Mouse (Mus musculus) erythroid progenitor cell, adult 5-6 weeks (primary cell): ENCODE measurements around the gene Cisd3. TPM values are rescaled to one million over a fixed set of nuclear protein-coding genes. Genes with fewer than 3 reads are reported as not detected.
"Not testable (repeated sequence)": the region's sequence is repeated elsewhere in the genome, so short reads cannot be mapped to it uniquely, and the experiment has no call there.

Experiments used
- ATAC-seq: replicated peaks from 2 replicates; pipeline ENCODE4 v1.8.0; 2016; ENCODE audit warnings: moderate number of reproducible peaks, mild to moderate bottlenecking, moderate TSS enrichment, inconsistent platforms; ENCODE audit not compliant: poor library complexity, low FRiP score, severe bottlenecking
- total RNA-seq, 2 experiments: library from RNA; stranded (forward) in 1 of 2; stranded (reverse) in 1 of 2; fragments of 150-400 nt in 1 of 2; fragments of 186-747, 209-891 nt in 1 of 2; gene quantifications; 2 replicates each; pipeline versions ENCODE4 v1.2.3 to v1.2.4; 2015 to 2017; ENCODE audit warnings: low replicate concordance in 2 of 2

Cisd3 gene
- total RNA-seq (2015; ENCODE audit: low replicate concordance), result 6.3 TPM in 1 of 2 replicates, not detected in the other
- not detected in 2 replicates for total RNA-seq (2017; ENCODE audit: low replicate concordance)

DNA sequence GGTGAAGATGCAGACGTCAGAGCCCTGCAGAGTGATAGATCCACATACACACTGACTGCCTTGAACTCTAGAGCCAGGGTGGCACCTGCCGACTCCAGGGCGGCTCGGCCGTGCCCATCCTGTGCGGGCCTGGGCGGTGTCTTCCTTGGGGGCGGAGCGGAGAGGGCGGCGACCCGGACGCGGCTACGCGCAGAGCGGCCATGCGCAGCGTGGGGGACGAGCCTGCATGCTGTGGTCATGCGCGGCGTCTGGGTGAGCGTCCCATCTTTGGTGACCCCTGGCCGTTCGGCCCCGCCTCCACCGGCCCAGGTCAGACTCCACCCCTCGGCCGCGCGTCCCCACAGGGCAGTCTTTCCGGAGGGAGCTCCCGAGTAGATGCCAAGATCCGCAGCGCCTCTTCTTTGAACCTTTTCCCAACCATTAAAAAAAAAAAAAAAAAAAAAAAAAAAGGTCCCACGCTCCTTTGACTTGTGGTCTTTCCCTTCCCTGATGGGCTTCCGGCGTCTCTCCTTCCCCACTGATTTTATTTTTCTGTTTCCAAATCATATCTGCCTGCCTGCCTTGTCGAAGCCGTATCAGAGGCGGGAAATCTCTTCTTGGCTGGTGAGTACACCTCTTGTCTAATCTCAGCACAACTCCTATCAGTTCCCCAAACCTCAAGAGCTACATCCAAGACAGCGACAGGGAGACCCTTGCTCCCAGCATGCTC, at the start of gene Cisd3:
Gene Cisd3, plus strand, starts transcription at position 214 of the 709 bp plus-strand sequence.
- no peak for ATAC-seq

DNA sequence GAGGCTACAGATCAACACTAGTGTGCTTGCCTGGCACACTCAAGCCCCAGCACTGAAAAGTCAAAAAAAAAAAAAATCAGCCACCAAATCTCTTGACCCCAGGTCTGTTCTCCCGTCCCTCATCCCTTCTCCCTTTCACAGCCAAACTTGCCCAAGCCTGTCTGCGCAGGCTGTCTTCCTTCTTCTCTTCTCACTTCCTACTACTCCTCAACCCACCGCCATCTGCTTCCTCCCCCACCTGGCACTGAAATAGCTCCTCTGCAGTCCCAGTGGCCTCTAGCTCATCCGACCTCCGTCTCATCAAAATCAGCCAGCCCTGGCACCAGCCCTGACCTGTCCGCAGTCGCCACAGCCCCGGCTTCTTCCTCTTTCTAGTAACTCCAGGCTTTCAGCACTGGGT, 44.0 kb upstream of the Cisd3 start:
- no peak for ATAC-seq

DNA sequence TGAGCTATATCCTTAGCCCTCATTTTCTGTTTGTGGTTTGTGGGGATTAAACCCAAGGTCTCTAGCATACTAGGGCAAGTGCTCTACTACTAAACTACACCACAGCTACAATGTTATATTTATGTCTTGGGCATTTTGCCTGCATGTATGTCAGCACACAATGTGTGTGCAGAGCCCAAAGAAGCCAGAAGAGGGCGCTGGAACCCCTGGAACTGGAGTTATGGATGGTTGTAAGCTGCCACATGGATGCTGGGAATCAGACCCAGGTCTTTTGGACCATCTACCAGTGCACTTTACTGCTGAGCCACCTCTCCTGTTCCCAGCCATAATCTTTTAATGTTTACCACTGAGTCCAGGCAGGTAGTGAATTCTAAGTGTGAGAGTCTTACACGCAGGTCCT, 42.9 kb upstream of the Cisd3 start:
- ATAC-seq, result no peak

DNA sequence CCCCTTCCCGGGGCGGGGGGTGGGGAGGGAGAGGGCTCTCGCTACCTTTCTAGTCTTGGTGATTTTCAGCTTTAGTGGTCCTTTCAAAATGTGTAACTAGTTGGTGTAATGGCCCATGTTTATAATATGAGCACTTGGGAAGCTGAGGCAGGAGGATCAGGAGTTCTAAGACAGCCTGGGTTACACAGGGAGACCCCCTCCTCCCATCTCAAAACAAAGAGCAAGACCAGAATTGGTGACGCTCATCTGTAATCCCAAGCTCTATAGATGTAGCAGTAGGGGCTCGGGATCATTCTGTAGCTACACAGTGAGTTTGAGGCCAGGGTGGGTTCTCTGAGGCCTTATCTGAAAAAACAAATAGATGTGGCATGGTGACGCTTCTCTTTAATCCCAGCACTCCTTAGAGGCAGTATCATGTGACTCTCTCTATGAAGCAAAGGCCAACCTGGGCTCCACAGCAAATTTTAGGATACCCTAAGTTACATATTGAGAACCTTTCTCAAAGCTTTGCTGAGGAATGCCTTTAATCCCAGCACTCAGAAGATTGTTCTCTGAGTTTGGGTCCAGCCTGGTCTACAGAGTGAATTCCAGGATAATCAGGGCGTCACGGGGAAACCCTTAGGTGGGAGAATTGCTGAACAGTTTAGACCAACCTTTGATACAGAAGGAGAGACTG, 42.1 kb upstream of the Cisd3 start:
- ATAC-seq, result no peak

DNA sequence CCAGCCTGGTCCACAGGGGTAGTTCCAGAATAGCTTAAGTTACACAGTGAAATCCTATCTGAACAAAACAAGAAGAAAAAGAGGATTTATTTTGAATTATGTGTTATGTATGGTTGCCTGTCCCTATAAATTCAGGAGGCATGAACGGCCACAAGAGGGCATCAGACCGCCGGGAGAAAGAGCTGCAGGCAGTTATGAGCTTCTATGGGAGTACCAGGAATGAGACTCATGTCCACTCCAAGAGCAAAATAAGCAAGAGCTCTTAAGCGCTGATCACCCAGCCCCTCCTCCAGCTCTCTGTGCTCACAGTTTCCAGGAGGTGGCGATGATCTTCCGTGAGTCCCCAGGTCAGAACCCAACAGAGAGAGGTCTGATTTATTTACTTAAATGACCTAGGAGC, 40.8 kb upstream of the Cisd3 start:
- no peak for ATAC-seq

DNA sequence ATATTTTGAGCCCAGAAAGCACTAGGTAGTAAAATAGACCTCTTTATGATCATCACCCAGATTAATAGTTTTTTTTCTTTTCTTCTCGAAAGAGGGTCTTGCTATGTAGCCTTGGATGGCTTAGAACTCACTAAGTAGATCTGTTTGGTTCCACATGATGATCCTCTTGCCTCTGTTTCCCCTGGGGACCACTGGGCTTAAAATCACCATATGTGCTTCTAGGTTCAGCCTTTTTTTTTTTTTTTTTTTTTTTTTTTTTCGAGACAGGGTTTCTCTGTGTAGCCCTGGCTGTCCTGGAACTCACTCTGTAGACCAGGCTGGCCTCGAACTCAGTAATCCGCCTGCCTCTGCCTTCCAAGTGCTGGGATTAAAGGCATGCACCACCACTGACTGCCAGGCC, 37.1 kb upstream of the Cisd3 start:
- not testable (repeated sequence) for ATAC-seq

DNA sequence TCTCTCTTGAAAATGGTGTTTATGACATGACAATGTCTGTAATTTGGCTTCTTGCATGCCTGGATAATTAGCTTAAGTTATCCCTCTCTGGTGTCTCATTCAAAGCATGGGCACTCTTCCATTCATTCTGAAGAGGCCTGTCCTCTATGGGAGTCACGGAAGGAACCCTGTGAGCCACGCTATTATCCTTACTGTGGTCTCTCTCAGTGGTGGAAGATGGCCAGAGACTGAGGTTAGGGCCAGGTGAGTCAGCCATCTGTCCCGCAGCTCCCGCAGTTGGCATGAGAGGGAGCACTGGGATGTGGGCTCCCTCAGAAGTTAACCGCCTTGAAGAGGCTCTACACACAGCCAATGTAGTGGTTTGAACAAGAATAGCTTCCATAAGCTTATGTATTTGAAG, 35.3 kb upstream of the Cisd3 start:
- ATAC-seq, result no peak

GRCm38 (mm10) chr11:97653376-97653775, 32.2 kb upstream of the Cisd3 start:
- ATAC-seq, result not testable (repeated sequence)

DNA sequence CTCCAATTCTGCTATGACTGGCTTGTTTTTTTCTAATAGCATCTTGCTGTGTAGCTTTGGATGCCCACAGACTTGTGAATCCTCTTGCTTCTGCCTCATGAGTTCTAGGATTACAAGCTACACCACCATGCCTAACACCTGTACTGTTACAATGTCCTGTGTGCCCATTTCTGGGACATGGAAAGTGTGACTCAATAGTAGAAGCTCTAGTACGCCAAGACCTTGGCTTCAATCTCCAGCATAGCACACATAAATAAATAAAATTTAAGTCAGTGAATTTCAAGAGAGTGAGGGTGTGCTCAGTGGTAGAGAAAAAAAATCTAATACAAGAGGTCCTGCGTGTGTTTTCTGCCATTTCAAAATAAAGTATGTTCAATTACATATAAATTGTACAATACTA, 31.4 kb upstream of the Cisd3 start:
- no peak for ATAC-seq

GRCm38 (mm10) chr11:97656269-97656971, 29.2 kb upstream of the Cisd3 start:
- no peak for ATAC-seq

- ATAC-seq, result no peak
Measured at GRCm38 (mm10) chr11:97657184-97657945, 28.3 kb upstream of the Cisd3 start.

DNA sequence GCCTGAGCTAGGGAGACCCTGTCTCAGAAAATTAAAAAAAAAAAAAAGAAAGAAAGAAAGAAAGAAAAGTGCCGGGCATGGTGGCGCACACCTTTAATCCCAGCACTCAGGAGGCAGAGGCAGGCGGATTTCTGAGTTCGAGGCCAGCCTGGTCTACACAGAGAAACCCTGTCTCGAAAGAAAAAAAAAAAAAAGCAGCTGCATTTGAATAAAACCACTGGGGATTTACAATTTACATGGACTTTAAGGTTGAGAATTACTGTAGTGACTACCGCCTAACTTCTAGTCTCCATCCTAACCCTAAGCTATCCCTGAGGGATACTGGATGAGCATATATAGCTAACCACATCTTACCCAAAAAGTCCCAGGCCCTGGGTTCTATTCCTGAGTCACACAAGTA, 27.7 kb upstream of the Cisd3 start:
- ATAC-seq, result not testable (repeated sequence)

- no peak for ATAC-seq
Measured at GRCm38 (mm10) chr11:97658751-97659266, 26.8 kb upstream of the Cisd3 start.

- ATAC-seq, result no peak
Measured at GRCm38 (mm10) chr11:97659267-97659989, 26.2 kb upstream of the Cisd3 start.

GRCm38 (mm10) chr11:97659990-97660714, 25.5 kb upstream of the Cisd3 start:
- 0 out of 2 replicates have a peak, but pooled peaks have one; percentile 16 for ATAC-seq

DNA sequence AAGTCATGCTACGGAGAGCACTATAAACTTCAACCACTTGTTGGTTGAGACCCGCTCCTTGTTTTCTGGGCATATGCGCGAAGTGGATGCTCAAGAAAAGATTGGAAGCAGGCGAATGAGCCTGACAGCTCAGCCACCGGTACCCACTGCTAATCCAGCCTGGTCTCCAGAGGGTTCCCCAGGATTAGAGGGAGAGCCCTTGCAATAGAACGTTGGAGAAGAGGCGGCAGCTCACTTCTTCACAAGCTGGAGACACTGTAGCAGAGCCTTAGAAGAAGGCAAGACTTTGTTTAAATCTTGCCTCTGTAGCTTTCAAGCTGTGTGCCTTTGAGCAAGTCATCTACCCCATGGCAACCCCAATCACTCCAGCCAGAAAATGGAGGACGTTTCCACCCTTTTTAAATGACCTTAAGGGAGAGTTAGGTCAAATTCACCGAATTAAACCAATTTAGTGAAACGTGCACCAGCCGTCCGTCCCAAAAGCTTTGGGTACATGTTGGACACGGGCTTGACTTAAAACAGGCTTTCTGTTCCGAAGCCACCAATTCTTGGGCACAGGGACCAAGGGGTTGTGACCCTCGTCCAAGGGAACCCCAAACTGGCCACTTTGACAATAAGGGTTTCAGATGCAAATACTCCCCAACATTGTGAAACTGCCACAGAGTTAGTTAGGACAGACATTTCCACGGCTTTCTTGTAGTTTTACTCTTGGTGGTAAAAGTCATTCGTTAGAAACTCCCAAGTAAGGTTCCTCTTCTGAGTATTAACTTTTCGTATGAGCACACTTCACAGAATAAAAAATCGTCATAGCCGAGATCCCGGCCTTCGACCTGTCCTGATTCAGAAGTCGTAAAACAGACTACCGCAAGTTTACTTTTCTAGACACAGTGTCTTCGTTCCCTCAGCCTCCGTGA, 24.6 kb upstream of the Cisd3 start:
- no peak for ATAC-seq

GRCm38 (mm10) chr11:97661648-97662133, 23.9 kb upstream of the Cisd3 start:
- ATAC-seq, result no peak
